Mouse (Mus musculus) MEL (cell line): ENCODE data around the gene Timd4. TPM values are rescaled to one million over a fixed set of nuclear protein-coding genes. Genes with fewer than 3 reads are reported as not detected.

Source experiments
- DNase-seq: peaks from one replicate; pipeline ENCODE4 v3.0.0; 2011; ENCODE audit warnings: low read depth, low spot score
- H3K27ac ChIP-seq: 2 replicates; pipeline ENCODE4 v1.5.1; 2012; ENCODE audit warnings: low read depth, mild to moderate bottlenecking, control low read depth, low read length, moderate library complexity; ENCODE audit not compliant: control insufficient read depth
- H3K27me3 ChIP-seq, 2 experiments: fragments of 150-350 bp in 1 of 2; sonication (generic) in 1 of 2; 2 replicates each; pipeline ENCODE4 v1.6.1; 2012; ENCODE audit warnings: low read length in 2 of 2, mild to moderate bottlenecking in 2 of 2, improper control_type of control experiment in 1 of 2, moderate library complexity in 1 of 2; ENCODE audit not compliant: insufficient read depth in 2 of 2, control insufficient read depth in 1 of 2
- H3K36me3 ChIP-seq, 2 experiments: 2 replicates each; pipeline ENCODE4 v1.6.1; 2012 to 2014; ENCODE audit warnings: low read length in 2 of 2, improper control_type of control experiment in 1 of 2, inconsistent platforms in 1 of 2, mild to moderate bottlenecking in 1 of 2; ENCODE audit not compliant: insufficient read depth in 2 of 2, control insufficient read depth in 1 of 2
- H3K4me1 ChIP-seq, 2 experiments: fragments of 150-350 bp in 1 of 2; sonication (generic) in 1 of 2; 2 replicates each; pipeline ENCODE4 v1.6.1; 2012; ENCODE audit warnings: low read length in 2 of 2, improper control_type of control experiment in 1 of 2, mild to moderate bottlenecking in 1 of 2; ENCODE audit not compliant: insufficient read depth in 2 of 2, control insufficient read depth in 1 of 2
- H3K4me3 ChIP-seq, 2 experiments: fragments of 150-350 bp in 1 of 2; sonication (generic) in 1 of 2; 2 replicates each; pipeline ENCODE4 v1.5.1; 2012; ENCODE audit warnings: low read depth in 2 of 2, low read length in 2 of 2, mild to moderate bottlenecking in 2 of 2, moderate library complexity in 2 of 2, control low read depth in 1 of 2, improper control_type of control experiment in 1 of 2; ENCODE audit not compliant: control insufficient read depth in 1 of 2, insufficient read depth in 1 of 2
- H3K79me2 ChIP-seq: 2 replicates; pipeline ENCODE4 v1.6.1; 2012; ENCODE audit warnings: mild to moderate bottlenecking, low read length, moderate library complexity; ENCODE audit not compliant: control insufficient read depth, poor library complexity, insufficient read depth
- H3K9ac ChIP-seq: 2 replicates; pipeline ENCODE4 v1.6.1; 2012; ENCODE audit warnings: low read depth, mild to moderate bottlenecking, control low read depth, low read length, moderate library complexity; ENCODE audit not compliant: control insufficient read depth, poor library complexity, severe bottlenecking
- H3K9me3 ChIP-seq: fragments of 150-350 bp; sonication (generic); replicated peaks from 2 replicates; pipeline ENCODE4 v1.6.1; 2012; ENCODE audit warnings: mild to moderate bottlenecking, low read length, improper control_type of control experiment, moderate library complexity; ENCODE audit not compliant: insufficient read depth
- BHLHE40 ChIP-seq: IDR thresholded peaks from 2 replicates; pipeline ENCODE4 v1.6.1; 2012; ENCODE audit warnings: low read depth, mild to moderate bottlenecking, inconsistent platforms, low read length, improper control_type of control experiment, borderline replicate concordance
- CHD1 ChIP-seq: IDR thresholded peaks from 2 replicates; pipeline ENCODE4 v1.6.1; 2012; ENCODE audit warnings: low read depth, mild to moderate bottlenecking, inconsistent platforms, low read length, improper control_type of control experiment
- CHD2 ChIP-seq: IDR thresholded peaks from 2 replicates; pipeline ENCODE4 v1.6.1; 2011; ENCODE audit warnings: low read length, improper control_type of control experiment
- ETS1 ChIP-seq: IDR thresholded peaks from 2 replicates; pipeline ENCODE4 v1.6.1; 2012; ENCODE audit warnings: low read depth, mild to moderate bottlenecking, inconsistent platforms, low read length, improper control_type of control experiment, moderate library complexity
- GABPA ChIP-seq: IDR thresholded peaks from 2 replicates; pipeline ENCODE4 v1.6.1; 2012; ENCODE audit warnings: low read depth, mild to moderate bottlenecking, inconsistent platforms, low read length, improper control_type of control experiment, moderate library complexity
- GATA1 ChIP-seq: IDR thresholded peaks from 2 replicates; pipeline ENCODE4 v1.6.1; 2011; ENCODE audit warnings: low read depth, low read length, improper control_type of control experiment
- MAFK ChIP-seq: IDR thresholded peaks from 2 replicates; pipeline ENCODE4 v1.6.1; 2011; ENCODE audit warnings: low read depth, mild to moderate bottlenecking, low read length, improper control_type of control experiment, borderline replicate concordance
- MAZ ChIP-seq: IDR thresholded peaks from 2 replicates; pipeline ENCODE4 v1.6.1; 2012; ENCODE audit warnings: low read depth, mild to moderate bottlenecking, inconsistent platforms, low read length, improper control_type of control experiment
- MEF2A ChIP-seq: IDR thresholded peaks from 2 replicates; pipeline ENCODE4 v1.6.1; 2014; ENCODE audit warnings: low read depth, mild to moderate bottlenecking, inconsistent platforms, low read length, improper control_type of control experiment; ENCODE audit not compliant: poor library complexity, insufficient replicate concordance, severe bottlenecking; ENCODE audit errors: extremely low read depth
- MXI1 ChIP-seq: IDR thresholded peaks from 2 replicates; pipeline ENCODE4 v1.6.1; 2011; ENCODE audit warnings: mild to moderate bottlenecking, low read depth, low read length, improper control_type of control experiment
- MYB ChIP-seq: IDR thresholded peaks from 2 replicates; pipeline ENCODE4 v1.6.1; 2011; ENCODE audit warnings: mild to moderate bottlenecking, low read depth, low read length, improper control_type of control experiment
- NELFE ChIP-seq: IDR thresholded peaks from 2 replicates; pipeline ENCODE4 v1.6.1; 2011; ENCODE audit warnings: low read depth, low read length, improper control_type of control experiment
- NRF1 ChIP-seq: IDR thresholded peaks from 2 replicates; pipeline ENCODE4 v1.6.1; 2014; ENCODE audit warnings: low read depth, mild to moderate bottlenecking, inconsistent platforms, low read length, improper control_type of control experiment, moderate library complexity; ENCODE audit not compliant: poor library complexity, insufficient read depth, severe bottlenecking
- POLR2A ChIP-seq, 2 experiments: IDR thresholded peaks; 2 replicates each; pipeline ENCODE4 v1.6.1; 2011 to 2012; ENCODE audit warnings: low read length in 2 of 2, mild to moderate bottlenecking in 2 of 2, control low read depth in 1 of 2, improper control_type of control experiment in 1 of 2, low read depth in 1 of 2, moderate library complexity in 1 of 2; ENCODE audit not compliant: control insufficient read depth in 1 of 2, insufficient read depth in 1 of 2, poor library complexity in 1 of 2
- POLR2AphosphoS2 ChIP-seq: IDR thresholded peaks from 2 replicates; pipeline ENCODE4 v1.6.1; 2011; ENCODE audit warnings: low read length, improper control_type of control experiment
- RAD21 ChIP-seq: IDR thresholded peaks from 2 replicates; pipeline ENCODE4 v1.6.1; 2011; ENCODE audit warnings: mild to moderate bottlenecking, low read depth, low read length, improper control_type of control experiment
- RCOR1 ChIP-seq: IDR thresholded peaks from 2 replicates; pipeline ENCODE4 v1.6.1; 2012; ENCODE audit warnings: low read depth, mild to moderate bottlenecking, inconsistent platforms, low read length, improper control_type of control experiment
- SIN3A ChIP-seq: IDR thresholded peaks from 2 replicates; pipeline ENCODE4 v1.6.1; 2012; ENCODE audit warnings: low read length, improper control_type of control experiment, inconsistent platforms
- SMC3 ChIP-seq: IDR thresholded peaks from 2 replicates; pipeline ENCODE4 v1.6.1; 2011; ENCODE audit warnings: low read depth, low read length, improper control_type of control experiment
- TBP ChIP-seq: IDR thresholded peaks from 2 replicates; pipeline ENCODE4 v1.8.0; 2011; ENCODE audit warnings: low read depth, low read length, improper control_type of control experiment
- TCF12 ChIP-seq: IDR thresholded peaks from 2 replicates; pipeline ENCODE4 v1.6.1; 2014; ENCODE audit warnings: low read depth, mild to moderate bottlenecking, inconsistent platforms, low read length, improper control_type of control experiment, moderate library complexity
- USF1 ChIP-seq: IDR thresholded peaks from 2 replicates; pipeline ENCODE4 v1.6.1; 2014; ENCODE audit warnings: low read depth, mild to moderate bottlenecking, inconsistent platforms, low read length, improper control_type of control experiment, moderate library complexity
- USF2 ChIP-seq, 2 experiments: IDR thresholded peaks; 2 replicates each; pipeline ENCODE4 v1.6.1; 2011 to 2012; ENCODE audit warnings: improper control_type of control experiment in 2 of 2, low read length in 2 of 2, borderline replicate concordance in 1 of 2, inconsistent platforms in 1 of 2, low read depth in 1 of 2, mild to moderate bottlenecking in 1 of 2; ENCODE audit not compliant: insufficient read depth in 1 of 2
- ZKSCAN1 ChIP-seq: IDR thresholded peaks from 2 replicates; pipeline ENCODE4 v1.6.1; 2012; ENCODE audit warnings: low read depth, mild to moderate bottlenecking, inconsistent platforms, low read length, improper control_type of control experiment, moderate library complexity
- ZMIZ1 ChIP-seq: IDR thresholded peaks from 2 replicates; pipeline ENCODE4 v1.6.1; 2012; ENCODE audit warnings: low read depth, mild to moderate bottlenecking, inconsistent platforms, low read length, improper control_type of control experiment, moderate library complexity
- ZNF384 ChIP-seq: IDR thresholded peaks from 2 replicates; pipeline ENCODE4 v1.6.1; 2012; ENCODE audit warnings: low read depth, mild to moderate bottlenecking, inconsistent platforms, low read length, improper control_type of control experiment
- polyA plus RNA-seq, 2 experiments: library from polyadenylated mRNA; stranded (reverse) in 1 of 2; unstranded in 1 of 2; fragments of >175 nt in 1 of 2; fragments of >200 nt in 1 of 2; gene quantifications; 2 replicates each; pipeline versions ENCODE4 v1.2.1 to v1.2.4; 2012; ENCODE audit warnings: low replicate concordance in 2 of 2, low read depth in 1 of 2; ENCODE audit not compliant: insufficient read length in 2 of 2, insufficient read depth in 1 of 2, missing spikeins in 1 of 2
- total RNA-seq: library from RNA; depleted of rRNA; stranded (reverse); fragments of 300-350 nt; gene quantifications from 2 replicates; pipeline ENCODE4 v1.2.3, GENCODE M21; 2012

The Timd4 gene
- total and polyA plus RNA-seq, 3 experiments, result not detected

DNA sequence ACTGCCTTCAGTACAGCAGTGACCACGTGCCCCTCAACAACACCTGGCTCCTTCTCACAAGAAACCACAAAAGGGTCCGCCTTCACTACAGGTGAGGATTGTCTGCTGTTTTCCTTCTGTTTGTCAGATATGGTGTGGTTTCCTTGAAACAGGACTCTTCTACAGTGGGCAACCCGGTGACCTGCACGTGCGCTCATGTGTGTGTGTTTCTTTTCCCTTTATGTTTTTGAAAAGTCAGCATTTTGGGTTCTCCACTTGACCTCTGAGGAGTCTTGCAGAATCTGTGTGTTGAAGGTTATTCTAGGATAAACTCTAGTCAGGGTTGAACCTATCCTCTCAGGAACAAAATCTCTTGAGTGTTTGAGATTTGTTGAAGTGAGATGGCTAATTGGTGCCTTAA lies 7.1 kb downstream of the Timd4 start:
- Histone ChIP-seq H3K27me3 (no peaks in the 10 kb centered on the region), H3K36me3 (no peaks in the 10 kb centered on the region), H3K79me2 (no peaks in the 10 kb centered on the region), H3K9ac (no peak overlapping the region), H3K9me3 (no peaks in the 10 kb centered on the region), H3K4me1 (no peaks in the 10 kb centered on the region), H3K4me3 (no peak overlapping the region), H3K27ac (no peak overlapping the region)
- DNase-seq, result no peak
- no peak for TF ChIP-seq MAZ

DNA sequence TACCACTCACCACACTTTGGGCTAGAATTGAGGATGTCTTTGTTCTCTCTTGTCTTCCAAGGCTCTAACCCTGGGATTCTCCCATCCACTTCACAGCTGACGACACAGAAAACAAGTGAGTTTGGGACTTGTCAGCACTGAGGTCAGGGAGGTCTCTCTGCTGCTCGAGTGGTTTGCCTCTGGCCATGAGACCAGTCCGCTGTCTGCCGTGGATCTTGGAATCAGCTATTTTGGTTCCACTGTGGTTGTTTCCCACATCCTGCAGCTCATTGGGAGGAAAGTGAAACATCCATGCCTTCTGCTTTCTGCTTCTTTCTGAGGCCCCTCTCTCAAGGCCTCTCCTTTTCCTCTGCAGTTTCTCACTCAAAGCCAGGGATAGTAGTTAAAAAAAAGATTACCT lies 9.3 kb downstream of the Timd4 start:
- no peak overlapping the region for H3K4me3 ChIP-seq

DNA sequence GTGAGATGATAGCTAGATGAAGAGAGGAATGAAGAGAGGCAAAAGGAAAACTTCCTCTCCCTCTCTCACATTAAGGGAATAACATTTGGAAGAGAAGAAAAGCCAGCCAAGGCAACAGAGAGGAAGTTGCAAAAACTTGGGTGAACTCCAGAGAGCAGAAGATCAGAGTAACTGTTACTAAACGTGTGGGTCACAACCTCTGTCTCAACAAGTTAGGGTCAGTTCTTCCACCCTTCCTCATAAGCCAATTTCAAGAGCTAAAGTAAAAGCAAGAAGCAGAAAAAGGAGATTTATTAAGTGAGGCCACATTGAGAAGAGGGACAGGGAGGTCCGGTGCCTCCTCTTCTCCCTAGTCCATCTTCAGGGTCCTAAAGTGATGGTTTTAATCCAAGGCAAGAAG lies 19.7 kb downstream of the Timd4 start:
- Histone ChIP-seq H3K36me3 (no peaks in the 10 kb centered on the region), H3K79me2 (no peaks in the 10 kb centered on the region), H3K4me3 (no peak overlapping the region), H3K27me3 (no peaks in the 10 kb centered on the region), H3K4me1 (no peaks in the 10 kb centered on the region), H3K9me3 (no peaks in the 10 kb centered on the region)
- no peak for DNase-seq
- TF ChIP-seq TBP (no peak), CHD2 (no peak), USF2 (IDR thresholded peaks at IDR 0.05; ENCODE audit: borderline replicate concordance in 1 of 2, insufficient read depth in 1 of 2, low read depth in 1 of 2, low read length in 2 of 2) (no peak), ZMIZ1 (no peak), USF1 (no peak), TCF12 (no peak), ZKSCAN1 (no peak), GATA1 (no peak), NRF1 (no peak), NELFE (no peak), RAD21 (no peak), CHD1 (no peak)
- TF ChIP-seq, all 39 proteins: peak for 0
- H3K9ac ChIP-seq, result no peak overlapping the region
- no peak overlapping the region for H3K27ac ChIP-seq

More for the DNA sequence above, 9.3 kb downstream of the Timd4 start:
- H3K36me3 ChIP-seq, result no peaks in the 10 kb centered on the region
- no peak for TF ChIP-seq SIN3A
- TF ChIP-seq TBP, result no peak
- no peak for TF ChIP-seq POLR2A (IDR thresholded peaks at IDR 0.05; ENCODE audit: control insufficient read depth in 1 of 2, insufficient read depth in 1 of 2, low read depth in 1 of 2, low read length in 2 of 2, poor library complexity in 1 of 2)
- no peak for TF ChIP-seq USF1
- TF ChIP-seq MYB, result no peak
- no peak for TF ChIP-seq ZNF384
- TF ChIP-seq BHLHE40, result no peak
- TF ChIP-seq CHD2, result no peak
- TF ChIP-seq MXI1, result no peak
- no peak for TF ChIP-seq SMC3
- TF ChIP-seq USF2 (IDR thresholded peaks at IDR 0.05; ENCODE audit: borderline replicate concordance in 1 of 2, insufficient read depth in 1 of 2, low read depth in 1 of 2, low read length in 2 of 2), result no peak
- TF ChIP-seq NELFE, result no peak
- TF ChIP-seq POLR2AphosphoS2, result no peak
- TF ChIP-seq GABPA, result no peak
- no peak for TF ChIP-seq ETS1
- no peak for TF ChIP-seq RAD21
- TF ChIP-seq GATA1, result no peak
- no peak for TF ChIP-seq MEF2A
- no peak for TF ChIP-seq MAFK
- no peak for TF ChIP-seq RCOR1
- TF ChIP-seq, all 39 proteins: peak for 0
- Histone ChIP-seq H3K79me2 (no peaks in the 10 kb centered on the region), H3K4me1 (no peaks in the 10 kb centered on the region), H3K27me3 (no peaks in the 10 kb centered on the region), H3K9me3 (no peaks in the 10 kb centered on the region), H3K27ac (no peak overlapping the region), H3K9ac (no peak overlapping the region)
- DNase-seq, result no peak
